Mouse (Mus musculus) CH12.LX (cell line): ENCODE measurements at regions not wholly inside any gene's neighbourhood (a gene's known extent, or its start where the extent isn't known, plus 50 kb on each side); places are given as distances from the start of the nearest gene placed in this dataset.

Experiments
- DNase-seq: peaks from one replicate; pipeline ENCODE4 v3.0.0-alpha.2; 2013; ENCODE audit errors: extremely low read depth
- H3K27ac ChIP-seq: 2 replicates; pipeline ENCODE4 v1.5.1; 2012; ENCODE audit warnings: low read depth, mild to moderate bottlenecking, control low read depth, moderate library complexity; ENCODE audit not compliant: insufficient read depth
- H3K27me3 ChIP-seq: replicated peaks from 2 replicates; pipeline ENCODE3; 2012; ENCODE audit warnings: inconsistent platforms
- H3K36me3 ChIP-seq, 2 experiments: replicated peaks in 1 of 2; 2 replicates each; pipeline versions ENCODE3 to v1.6.1; 2012; ENCODE audit warnings: inconsistent platforms in 1 of 2, low read length in 1 of 2, mild to moderate bottlenecking in 1 of 2, mixed read lengths in 1 of 2, moderate library complexity in 1 of 2; ENCODE audit not compliant: control insufficient read depth in 1 of 2, insufficient read depth in 1 of 2
- H3K4me1 ChIP-seq, 2 experiments: 2 replicates each; pipeline ENCODE4 v1.6.1; 2012; ENCODE audit warnings: inconsistent platforms in 1 of 2, moderate library complexity in 1 of 2; ENCODE audit not compliant: insufficient read depth in 2 of 2, control insufficient read depth in 1 of 2
- H3K4me2 ChIP-seq: 2 replicates; pipeline ENCODE4 v1.6.1; 2012; ENCODE audit warnings: low read depth, mild to moderate bottlenecking, control low read depth; ENCODE audit not compliant: poor library complexity, insufficient read depth, severe bottlenecking
- H3K4me3 ChIP-seq, 3 experiments: fragments of 150-350 bp in 1 of 3; sonication (generic) in 1 of 3; replicated peaks in 1 of 3; 2 replicates each; pipeline versions ENCODE3 to v1.5.1; 2011 to 2012; ENCODE audit warnings: low read depth in 2 of 3, low read length in 2 of 3, mild to moderate bottlenecking in 2 of 3, moderate library complexity in 2 of 3, control low read depth in 1 of 3, improper control_type of control experiment in 1 of 3, inconsistent platforms in 1 of 3, mixed read lengths in 1 of 3; ENCODE audit not compliant: poor library complexity in 1 of 3
- H3K79me2 ChIP-seq: replicated peaks from 2 replicates; pipeline ENCODE4 v1.6.1; 2012; ENCODE audit warnings: mild to moderate bottlenecking, moderate library complexity; ENCODE audit not compliant: control insufficient read depth, poor library complexity, insufficient read depth, severe bottlenecking; ENCODE audit errors: extremely low read depth
- H3K9ac ChIP-seq: 2 replicates; pipeline ENCODE4 v1.6.1; 2012; ENCODE audit warnings: low read depth, mild to moderate bottlenecking, control low read depth, moderate library complexity; ENCODE audit not compliant: insufficient read depth
- H3K9me3 ChIP-seq: replicated peaks from 2 replicates; pipeline ENCODE3; 2012; ENCODE audit warnings: low read length, inconsistent platforms, mixed read lengths
- CHD2 ChIP-seq: IDR thresholded peaks from 2 replicates; pipeline ENCODE4 v1.6.1; 2011; ENCODE audit warnings: low read length, improper control_type of control experiment
- GABPA ChIP-seq: IDR thresholded peaks from 2 replicates; pipeline ENCODE4 v1.6.1; 2012; ENCODE audit warnings: low read depth, low read length, improper control_type of control experiment, inconsistent platforms; ENCODE audit not compliant: insufficient replicate concordance
- HCFC1 ChIP-seq: IDR thresholded peaks from 2 replicates; pipeline ENCODE4 v1.6.1; 2012; ENCODE audit warnings: low read depth, mild to moderate bottlenecking, inconsistent platforms, low read length, improper control_type of control experiment
- MAZ ChIP-seq: IDR thresholded peaks from 2 replicates; pipeline ENCODE4 v1.6.1; 2012; ENCODE audit warnings: low read depth, mild to moderate bottlenecking, inconsistent platforms, low read length, improper control_type of control experiment, moderate library complexity
- MEF2A ChIP-seq: IDR thresholded peaks from 2 replicates; pipeline ENCODE4 v1.6.1; 2014; ENCODE audit warnings: low read depth, mild to moderate bottlenecking, inconsistent platforms, low read length, improper control_type of control experiment, borderline replicate concordance
- NRF1 ChIP-seq: IDR thresholded peaks from 2 replicates; pipeline ENCODE4 v1.6.1; 2014; ENCODE audit warnings: low read depth, mild to moderate bottlenecking, inconsistent platforms, low read length, improper control_type of control experiment, moderate library complexity
- RAD21 ChIP-seq: IDR thresholded peaks from 2 replicates; pipeline ENCODE4 v1.6.1; 2011; ENCODE audit warnings: low read depth, mild to moderate bottlenecking, low read length, improper control_type of control experiment, moderate library complexity
- TBP ChIP-seq: conservative IDR thresholded peaks from 2 replicates; pipeline ENCODE4 v1.6.1; 2011; ENCODE audit warnings: low read depth, low read length, improper control_type of control experiment
- TCF12 ChIP-seq: IDR thresholded peaks from 2 replicates; pipeline ENCODE4 v1.6.1; 2014; ENCODE audit warnings: low read depth, mild to moderate bottlenecking, inconsistent platforms, low read length, improper control_type of control experiment
- USF2 ChIP-seq: conservative IDR thresholded peaks from 2 replicates; pipeline ENCODE4 v1.6.1; 2011; ENCODE audit warnings: low read depth, low read length, improper control_type of control experiment
- ZMIZ1 ChIP-seq: IDR thresholded peaks from 2 replicates; pipeline ENCODE4 v1.6.1; 2012; ENCODE audit warnings: low read depth, mild to moderate bottlenecking, inconsistent platforms, low read length, improper control_type of control experiment
- ZNF384 ChIP-seq: IDR thresholded peaks from 2 replicates; pipeline ENCODE4 v1.6.1; 2012; ENCODE audit warnings: low read depth, low read length, improper control_type of control experiment, inconsistent platforms
- dilution Hi-C: fragments of 300-500 bp; cut with MboI; formaldehyde crosslinking; loops from 2 replicates; pipeline ENCODE4 v1.14.3; 2020; ENCODE audit warnings: low sequenced_read_pairs; ENCODE audit not compliant: extremely low pct_unique_long_range_greater_than_20kb, extremely low pct_ligation_motif_present
- in situ Hi-C: fragments of 300-500 bp; cut with MboI; formaldehyde crosslinking; loops from 3 replicates; pipeline ENCODE4 v1.14.3; 2019; ENCODE audit warnings: low sequenced_read_pairs, low pct_ligation_motif_present, low pct_unique_long_range_greater_than_20kb, mixed read lengths

DNA sequence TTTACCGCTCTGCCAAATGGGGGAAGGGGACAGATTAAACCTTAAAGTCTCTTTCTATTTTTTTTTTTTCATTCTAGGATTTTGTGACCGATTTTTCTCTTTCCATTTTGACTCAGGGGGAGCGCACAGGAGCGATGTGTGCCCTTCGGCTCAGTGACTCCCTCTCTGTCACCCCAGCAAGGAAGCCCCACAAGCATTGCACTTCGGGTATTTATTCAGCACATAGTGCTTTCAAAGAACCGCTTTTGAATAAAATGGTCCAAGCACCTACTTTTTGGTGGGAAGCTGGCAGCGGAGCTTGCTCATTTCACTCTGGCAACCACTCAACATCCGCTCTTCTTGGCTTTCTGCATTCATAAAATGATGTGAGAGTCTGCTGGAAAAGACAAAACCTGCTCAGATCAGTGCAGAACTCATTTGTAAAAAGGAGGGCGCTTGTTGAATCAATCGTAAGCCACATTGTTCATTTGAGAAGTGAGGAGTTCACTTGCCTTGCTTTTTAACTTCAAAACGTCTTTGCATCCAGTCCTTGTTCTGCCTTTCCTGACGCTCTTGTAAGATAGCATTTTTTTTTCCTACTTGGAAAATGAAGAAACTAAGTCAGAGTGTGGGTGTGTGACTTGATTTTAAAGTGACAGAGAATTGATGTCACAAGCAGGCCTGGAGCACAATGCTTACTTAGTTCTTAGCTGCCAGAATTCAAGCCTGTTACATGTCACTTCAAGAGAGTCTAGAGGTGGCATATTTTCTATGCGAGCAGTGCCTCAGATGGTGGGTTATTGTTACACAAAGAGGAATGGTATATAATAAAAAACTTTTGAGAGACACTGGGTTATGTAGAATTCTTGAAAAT is 347.1 kb upstream of the Slc24a5 start:
- dilution Hi-C loops: no loop called here

DNA sequence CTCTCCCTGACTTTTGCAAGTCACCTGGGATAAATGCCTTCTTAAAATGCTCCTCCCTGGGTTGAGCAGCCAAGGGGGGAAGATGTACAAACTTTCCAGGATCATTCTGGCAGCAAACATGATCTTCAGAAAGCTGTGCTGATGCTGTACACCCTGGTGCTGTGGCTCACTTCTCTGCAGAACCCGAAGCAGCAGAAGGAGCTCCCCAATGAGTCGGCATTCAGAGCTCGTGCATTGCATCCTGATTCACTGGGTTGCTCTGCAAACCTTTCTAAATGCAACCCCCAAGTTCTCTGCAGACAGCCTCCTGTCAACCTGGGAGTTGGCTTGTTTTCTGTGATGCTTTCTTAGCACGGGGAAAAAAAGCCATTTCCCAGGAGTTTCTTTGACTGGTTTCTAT is 343.8 kb upstream of the Slc24a5 start:
- no peak overlapping the region for H3K4me3 ChIP-seq
- no peak overlapping the region for H3K9ac ChIP-seq
- no peaks in the 10 kb centered on the region for H3K36me3 ChIP-seq
- dilution Hi-C loops (no loop called here), in situ Hi-C loops (no loop called here)
- H3K4me1 ChIP-seq: no peaks in the 10 kb centered on the region
- no peak overlapping the region for H3K4me2 ChIP-seq
- no peak for DNase-seq
- H3K27me3 ChIP-seq: no peaks in the 10 kb centered on the region
- TF ChIP-seq USF2 (no peak), HCFC1 (no peak), ZMIZ1 (no peak), CHD2 (no peak), MEF2A (no peak)
- peaks cover 85% of the 10 kb centered on the region for H3K9me3 ChIP-seq
- H3K27ac ChIP-seq: no peak overlapping the region
- H3K79me2 ChIP-seq: no peaks in the 10 kb centered on the region

More for the DNA sequence above, 347.1 kb upstream of the Slc24a5 start:
- TF ChIP-seq CHD2: no peak
- no peak for TF ChIP-seq TBP
- TF ChIP-seq, all 38 proteins: peak for 0
- in situ Hi-C loops: no loop called here
- no peak overlapping the region for H3K27ac ChIP-seq
- no peak overlapping the region for H3K4me2 ChIP-seq
- no peak overlapping the region for H3K4me3 ChIP-seq
- no peak for DNase-seq
- H3K79me2 ChIP-seq: no peaks in the 10 kb centered on the region
- H3K9ac ChIP-seq: no peak overlapping the region
- no peaks in the 10 kb centered on the region for H3K36me3 ChIP-seq
- no peaks in the 10 kb centered on the region for H3K4me1 ChIP-seq
- H3K9me3 ChIP-seq: peaks cover 87% of the 10 kb centered on the region
- H3K27me3 ChIP-seq: no peaks in the 10 kb centered on the region

DNA sequence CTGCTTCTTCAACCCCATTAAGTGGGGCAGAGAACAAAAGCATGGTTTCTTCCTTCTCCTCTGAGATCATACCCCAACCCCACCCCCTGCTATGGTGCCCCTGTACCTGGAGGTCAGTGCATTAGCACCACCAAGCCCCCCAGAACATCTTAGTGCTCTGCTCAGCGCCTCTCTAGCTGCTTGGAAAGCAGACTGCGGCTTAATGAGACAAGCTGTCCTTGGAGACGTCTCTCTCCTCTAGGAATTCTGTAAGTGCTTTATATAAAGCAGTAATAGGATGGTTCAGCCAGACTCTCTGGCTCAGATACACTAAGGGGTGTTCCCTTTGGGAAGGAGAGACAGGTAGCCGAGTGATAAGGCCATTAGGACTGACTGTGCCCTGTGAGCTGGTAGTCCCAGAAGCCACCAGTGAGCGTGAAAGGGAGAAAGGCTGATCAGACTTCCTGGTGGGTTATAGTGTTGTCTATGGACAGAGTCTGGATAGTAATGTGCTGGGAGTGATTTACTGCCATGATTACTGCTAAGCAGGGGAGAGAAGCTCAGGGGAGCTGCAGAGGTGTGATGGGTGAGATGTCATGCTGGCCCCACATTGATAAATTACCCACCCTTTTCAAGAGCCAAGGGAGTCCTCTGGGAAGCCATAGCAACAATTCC is 343.0 kb upstream of the Slc24a5 start:
- Histone ChIP-seq H3K4me2 (no peak overlapping the region), H3K4me1 (no peaks in the 10 kb centered on the region), H3K9me3 (peaks cover 83% of the 10 kb centered on the region), H3K36me3 (no peaks in the 10 kb centered on the region), H3K4me3 (no peak overlapping the region), H3K27ac (no peak overlapping the region), H3K9ac (no peak overlapping the region), H3K27me3 (no peaks in the 10 kb centered on the region), H3K79me2 (no peaks in the 10 kb centered on the region)
- TF ChIP-seq TCF12 (no peak), MAZ (no peak), RAD21 (no peak), GABPA (no peak), ZNF384 (no peak), NRF1 (no peak)
- no peak for DNase-seq
- in situ Hi-C loops: no loop called here
- dilution Hi-C loops: no loop called here
